Mouse (Mus musculus) bone marrow macrophage, adult 2 months (primary cell): ENCODE measurements around the gene Fam50a.

Experiments used
- CTCF ChIP-seq: IDR thresholded peaks from 2 replicates; pipeline ENCODE4 v1.5.1; 2012; ENCODE audit warnings: low read depth, mild to moderate bottlenecking, low read length, moderate library complexity
- POLR2A ChIP-seq: IDR thresholded peaks from 2 replicates; pipeline ENCODE4 v1.6.1; 2012; ENCODE audit warnings: mild to moderate bottlenecking, low read depth, low read length, borderline replicate concordance

DNA sequence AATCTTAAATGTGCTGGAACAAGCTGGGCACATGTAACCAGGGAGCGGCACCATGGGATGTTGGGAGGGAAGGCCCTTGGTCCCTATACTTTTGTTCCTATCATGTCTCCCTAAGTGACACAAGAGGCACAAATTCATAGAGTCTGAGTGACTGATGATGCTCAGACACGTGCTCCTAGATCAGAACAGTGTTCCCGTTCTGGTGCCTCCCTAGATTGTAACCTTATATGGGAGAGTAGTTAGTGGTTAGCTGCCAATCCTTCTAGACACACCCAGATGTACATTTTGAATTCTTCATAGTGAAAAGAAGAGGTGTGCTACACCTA lies 43.1 kb upstream of the Fam50a start:
- TF ChIP-seq POLR2A (no peak), CTCF (no peak)
